Mouse (Mus musculus) embryonic facial prominence, embryonic 12.5 days (tissue): ENCODE data around the gene 4930426L09Rik. TPM values are rescaled to one million over a fixed set of nuclear protein-coding genes. Genes with fewer than 3 reads are reported as not detected.

Source experiments
- ATAC-seq: fragments of 200-750 bp; cut with Nextera tagmentation; 2 replicates; pipeline ENCODE4 v1.8.0; 2017; ENCODE audit not compliant: insufficient number of reproducible peaks, insufficient read depth, low FRiP score, low TSS enrichment
- H3K27ac ChIP-seq: fragments of 300-500 bp; sonication (generic); 2 replicates; pipeline ENCODE4 v1.5.1; 2016; ENCODE audit warnings: mild to moderate bottlenecking
- H3K27me3 ChIP-seq: fragments of 300-500 bp; sonication (generic); 2 replicates; pipeline ENCODE4 v1.6.1; 2016; ENCODE audit warnings: mild to moderate bottlenecking, moderate library complexity
- H3K36me3 ChIP-seq: fragments of 300-500 bp; sonication (generic); 2 replicates; pipeline ENCODE4 v1.6.1; 2016; ENCODE audit warnings: mild to moderate bottlenecking
- H3K4me1 ChIP-seq: fragments of 300-500 bp; sonication (generic); 2 replicates; pipeline ENCODE4 v1.6.1; 2016
- H3K4me2 ChIP-seq: fragments of 300-500 bp; sonication (generic); replicated peaks from 2 replicates; pipeline ENCODE4 v1.6.1; 2016; ENCODE audit warnings: mild to moderate bottlenecking, moderate library complexity
- H3K4me3 ChIP-seq: fragments of 300-500 bp; sonication (generic); 2 replicates; pipeline ENCODE4 v1.5.1; 2016; ENCODE audit warnings: mild to moderate bottlenecking
- H3K9ac ChIP-seq: fragments of 300-500 bp; sonication (generic); 2 replicates; pipeline ENCODE4 v1.6.1; 2016; ENCODE audit warnings: mild to moderate bottlenecking, moderate library complexity
- H3K9me3 ChIP-seq: fragments of 300-500 bp; sonication (generic); 2 replicates; pipeline ENCODE4 v1.6.1; 2016; ENCODE audit warnings: mild to moderate bottlenecking, moderate library complexity
- WGBS: fragments of 180-500 bp; shearing (Covaris S2); methylation state at CpG from one replicate; pipeline ENCODE4 v1.1.7; 2016; 5-methylcytosine and 5-hydroxymethylcytosine counted together
- polyA plus RNA-seq: library from polyadenylated mRNA; unstranded; fragments of >200 nt; fragmentation: Nextera tagmentation; extraction: Ambion mirVana; gene quantifications from 2 replicates; pipeline ENCODE4 v1.2.1, GENCODE M21; 2016

4930426L09Rik gene
- polyA plus RNA-seq, 1 experiment from 2014 or later = 0.32 TPM

DNA sequence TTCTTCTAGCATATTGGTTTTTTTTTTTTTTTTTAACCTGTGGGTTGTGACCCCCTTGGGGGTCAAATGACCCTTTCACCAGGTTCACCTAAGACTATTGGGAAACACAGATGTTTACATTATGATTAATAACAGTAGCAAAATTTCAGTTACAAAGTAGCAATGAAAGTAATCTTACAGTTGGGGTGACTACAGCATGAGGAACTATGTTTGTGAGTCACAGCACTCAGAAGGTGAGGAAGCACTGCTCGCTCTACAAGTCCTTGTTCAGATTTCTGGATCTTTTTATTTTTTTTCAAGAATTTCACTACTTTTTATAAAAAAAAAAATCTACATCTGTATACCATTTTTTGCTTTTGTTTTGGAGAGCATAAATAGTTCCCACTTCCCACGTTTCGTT is 26.6 kb upstream of the 4930426L09Rik start:
- H3K4me3 ChIP-seq = no peak overlapping the region
- H3K4me1 ChIP-seq = no peaks in the 10 kb centered on the region; the same call in 1 of the 2 replicates
- no peaks in the 10 kb centered on the region for H3K27me3 ChIP-seq
- H3K36me3 ChIP-seq = no peaks in the 10 kb centered on the region
- no peak overlapping the region for H3K27ac ChIP-seq
- no peak overlapping the region for H3K4me2 ChIP-seq
- no peaks in the 10 kb centered on the region for H3K9me3 ChIP-seq
- H3K9ac ChIP-seq = no peak overlapping the region
- 83% methylated on average over 3 of the region's 3 CpGs for WGBS
- no peak for ATAC-seq

DNA sequence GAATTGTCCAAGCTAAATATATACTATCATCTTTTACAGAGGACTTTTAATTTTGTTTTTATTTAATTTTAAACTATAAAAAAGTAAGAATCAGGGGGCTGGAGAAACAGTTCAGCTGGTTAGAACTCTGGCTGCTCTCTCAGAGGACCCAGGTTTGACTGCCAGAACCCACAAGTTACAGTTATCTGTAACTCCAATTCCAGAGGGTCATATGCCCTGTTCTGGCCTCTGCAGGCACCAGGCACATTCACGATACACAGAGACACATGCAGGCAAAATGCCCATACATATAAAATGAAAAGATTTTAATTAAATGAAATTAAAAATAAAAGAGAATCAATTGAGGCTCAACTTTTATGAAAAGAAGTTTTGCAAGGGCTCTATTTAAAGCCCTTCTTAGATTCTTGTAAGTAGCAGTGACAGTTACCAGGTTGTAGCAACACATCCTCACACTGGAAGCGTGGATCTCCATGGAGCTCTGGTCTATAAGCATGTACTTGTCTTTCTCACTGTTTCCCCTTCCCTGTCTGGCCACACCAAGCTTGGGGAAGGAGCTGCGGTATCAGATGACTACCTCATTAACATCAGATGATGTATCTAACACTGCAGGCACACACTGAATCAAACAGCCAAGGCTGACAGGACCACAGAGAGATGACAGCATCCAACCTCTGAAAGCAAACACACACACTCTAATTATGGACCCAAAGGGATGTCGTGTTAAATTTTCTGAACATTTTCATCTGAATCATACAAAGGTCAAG is 23.1 kb upstream of the 4930426L09Rik start:
- ATAC-seq = peak; percentile 41; the same call in 1 of the 2 replicates
- H3K27me3 ChIP-seq = no peaks in the 10 kb centered on the region
- H3K4me2 ChIP-seq = no peak overlapping the region
- H3K27ac ChIP-seq = no peak overlapping the region
- H3K9ac ChIP-seq = no peak overlapping the region
- 41% methylated on average over 4 of the region's 4 CpGs for WGBS
- no peaks in the 10 kb centered on the region; the same call in 1 of the 2 replicates for H3K4me1 ChIP-seq
- H3K36me3 ChIP-seq = no peaks in the 10 kb centered on the region
- no peak overlapping the region for H3K4me3 ChIP-seq
- H3K9me3 ChIP-seq = no peaks in the 10 kb centered on the region

DNA sequence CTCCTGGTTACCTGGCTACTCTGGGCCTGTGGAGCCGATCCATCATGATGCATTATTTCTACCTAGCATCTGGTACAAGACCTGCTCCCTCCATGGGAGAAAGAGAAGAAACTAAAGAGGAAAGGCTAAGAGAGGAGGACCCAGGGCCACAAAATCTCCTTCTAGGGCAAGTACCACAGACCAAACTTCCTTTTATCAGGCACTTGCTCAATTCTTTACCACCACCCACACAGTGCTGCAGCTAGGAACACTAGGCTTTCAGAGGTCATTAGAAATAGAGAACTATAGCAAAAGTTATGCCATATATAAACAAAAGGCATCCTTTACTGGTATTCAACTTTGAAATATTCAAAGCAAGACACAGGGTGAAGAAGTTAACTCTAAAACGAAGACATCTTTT is 22.0 kb upstream of the 4930426L09Rik start:
- Histone ChIP-seq H3K4me3 (no peak overlapping the region), H3K27ac (no peak overlapping the region), H3K4me1 (no peaks in the 10 kb centered on the region; the same call in 1 of the 2 replicates), H3K4me2 (no peak overlapping the region), H3K9me3 (no peaks in the 10 kb centered on the region), H3K27me3 (no peaks in the 10 kb centered on the region), H3K36me3 (no peaks in the 10 kb centered on the region), H3K9ac (no peak overlapping the region)
- WGBS = 84% methylated on average over 2 of the region's 2 CpGs
- ATAC-seq = no peak

DNA sequence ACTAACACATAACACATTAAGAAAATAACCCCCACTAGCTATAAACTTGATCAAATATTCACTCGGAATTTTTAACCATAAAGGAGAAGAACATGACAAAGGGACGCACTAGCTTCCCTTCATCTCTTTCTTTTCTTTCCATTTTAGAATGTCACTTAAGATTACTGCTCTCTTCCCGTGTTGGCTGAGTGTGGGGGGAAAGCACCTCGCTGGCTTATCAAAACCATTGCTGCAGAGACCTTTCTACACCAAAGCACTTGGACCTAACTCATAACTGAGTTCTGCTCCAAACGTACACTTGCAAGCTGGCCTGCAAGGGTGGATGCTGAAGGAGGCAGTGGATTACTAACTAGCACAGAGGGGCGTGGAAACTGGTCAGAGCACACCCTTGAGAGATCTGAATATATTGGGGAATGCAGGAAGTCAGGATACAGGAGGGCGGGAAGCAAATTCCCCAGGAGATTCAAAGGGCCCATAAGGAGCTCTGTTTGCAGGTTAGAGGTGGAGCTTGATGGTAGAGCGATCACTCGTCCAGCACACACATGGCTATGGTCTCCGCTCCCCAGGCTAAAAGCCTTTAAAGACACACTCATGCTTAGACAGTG is 20.8 kb upstream of the 4930426L09Rik start:
- Histone ChIP-seq H3K4me3 (no peak overlapping the region), H3K9ac (no peak overlapping the region), H3K27ac (no peak overlapping the region), H3K4me1 (no peaks in the 10 kb centered on the region; the same call in 1 of the 2 replicates), H3K4me2 (no peak overlapping the region), H3K36me3 (no peaks in the 10 kb centered on the region), H3K9me3 (no peaks in the 10 kb centered on the region), H3K27me3 (no peaks in the 10 kb centered on the region)
- 86% methylated on average over 10 of the region's 10 CpGs for WGBS
- ATAC-seq = no peak

DNA sequence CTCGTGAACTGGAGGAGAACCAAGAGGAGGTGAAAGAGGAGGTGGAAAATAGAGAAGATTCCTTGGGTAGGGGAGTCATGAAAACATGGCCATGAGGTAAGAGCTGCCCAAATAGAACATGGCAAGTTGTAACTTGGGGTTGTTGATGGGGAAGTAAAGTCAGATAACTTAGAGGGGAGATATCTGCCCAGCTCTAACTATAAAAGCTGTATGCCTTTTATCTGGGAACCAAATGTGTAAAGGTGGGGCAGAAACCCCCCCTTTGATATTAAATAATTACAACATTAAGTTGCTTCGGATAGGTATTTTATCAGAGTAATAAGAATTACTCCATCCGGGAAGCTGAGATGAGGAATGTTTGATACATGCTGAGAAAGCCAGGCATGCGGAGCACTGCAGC is 19.1 kb upstream of the 4930426L09Rik start:
- no peaks in the 10 kb centered on the region; the same call in 1 of the 2 replicates for H3K4me1 ChIP-seq
- 84% methylated on average over 4 of the region's 4 CpGs for whole genome bisulfite sequencing
- no peak overlapping the region for H3K4me2 ChIP-seq
- ATAC-seq = no peak
- H3K4me3 ChIP-seq = no peak overlapping the region
- H3K9ac ChIP-seq = no peak overlapping the region
- no peaks in the 10 kb centered on the region for H3K9me3 ChIP-seq
- no peaks in the 10 kb centered on the region for H3K27me3 ChIP-seq
- no peak overlapping the region for H3K27ac ChIP-seq
- no peaks in the 10 kb centered on the region for H3K36me3 ChIP-seq

DNA sequence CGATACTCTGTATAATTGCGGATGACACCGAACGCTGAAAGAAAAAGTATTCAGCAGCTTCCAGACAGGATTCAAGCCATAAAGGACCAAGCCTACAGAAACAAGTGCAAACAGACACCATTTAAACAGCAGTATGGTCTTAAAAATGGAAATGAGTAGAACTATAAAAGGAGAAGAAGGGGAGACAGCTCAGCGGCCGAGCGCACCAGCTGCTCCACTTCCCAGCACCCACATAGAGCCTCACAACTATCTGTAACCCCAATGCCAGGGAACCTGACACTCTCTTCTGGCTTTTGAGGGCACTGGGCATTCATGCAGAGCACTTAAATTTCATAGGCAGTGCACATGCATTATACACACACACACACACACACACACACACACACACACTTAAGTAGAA is 18.5 kb upstream of the 4930426L09Rik start:
- no peak overlapping the region for H3K4me2 ChIP-seq
- H3K27ac ChIP-seq = no peak overlapping the region
- no peaks in the 10 kb centered on the region for H3K27me3 ChIP-seq
- no peaks in the 10 kb centered on the region; the same call in 1 of the 2 replicates for H3K4me1 ChIP-seq
- no peaks in the 10 kb centered on the region for H3K36me3 ChIP-seq
- H3K9me3 ChIP-seq = no peaks in the 10 kb centered on the region
- no peak overlapping the region for H3K4me3 ChIP-seq
- WGBS = 89% methylated on average over 7 of the region's 7 CpGs
- H3K9ac ChIP-seq = no peak overlapping the region
- no peak for ATAC-seq

DNA sequence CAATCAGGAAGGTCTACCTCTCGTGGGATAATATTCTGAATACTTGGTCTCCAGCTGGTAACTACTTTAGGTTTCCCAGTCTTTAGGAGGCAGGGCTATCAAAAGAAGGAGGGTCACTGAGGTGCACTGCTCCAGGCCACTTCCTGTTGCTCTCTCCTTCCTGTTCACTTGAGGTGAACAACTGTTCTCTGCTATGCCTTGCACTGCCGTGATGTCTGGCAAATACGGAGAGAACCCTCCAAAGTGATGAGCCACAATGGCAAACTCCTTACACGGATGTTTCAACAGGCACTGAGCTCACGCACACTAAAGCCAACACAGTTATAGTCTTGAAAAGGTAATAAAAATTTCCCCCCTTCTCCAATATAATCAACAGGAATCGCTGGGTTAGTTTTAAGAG is 15.6 kb upstream of the 4930426L09Rik start:
- Histone ChIP-seq H3K9me3 (no peaks in the 10 kb centered on the region), H3K4me1 (no peaks in the 10 kb centered on the region), H3K4me3 (no peak overlapping the region), H3K27ac (no peak overlapping the region), H3K36me3 (no peaks in the 10 kb centered on the region), H3K9ac (no peak overlapping the region), H3K4me2 (no peak overlapping the region), H3K27me3 (no peaks in the 10 kb centered on the region)
- 74% methylated on average over 6 of the region's 6 CpGs for WGBS
- ATAC-seq = no peak

DNA sequence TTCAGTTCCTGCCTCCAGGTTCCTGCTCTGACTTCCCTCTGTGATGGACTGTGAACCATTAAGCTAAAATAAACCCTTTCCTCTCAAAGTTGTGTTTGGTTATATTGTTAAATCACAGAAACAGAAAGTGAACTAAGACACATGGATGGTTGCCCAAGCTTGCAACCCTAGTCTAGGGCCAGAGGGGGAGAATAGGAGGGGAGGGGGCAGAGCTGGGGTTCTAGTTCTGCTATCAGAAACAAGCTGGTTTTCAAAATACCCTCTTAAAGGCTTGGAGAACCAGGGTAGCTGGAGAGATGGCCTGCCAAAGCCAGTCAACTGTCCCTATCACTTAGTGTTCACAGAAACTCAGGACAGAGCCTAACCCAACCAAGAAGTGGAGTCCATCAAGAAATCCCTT is 14.6 kb upstream of the 4930426L09Rik start:
- ATAC-seq = no peak
- Histone ChIP-seq H3K9ac (no peak overlapping the region), H3K9me3 (no peaks in the 10 kb centered on the region), H3K4me2 (no peak overlapping the region), H3K4me3 (no peak overlapping the region), H3K27ac (no peak overlapping the region), H3K4me1 (no peaks in the 10 kb centered on the region), H3K27me3 (no peaks in the 10 kb centered on the region), H3K36me3 (no peaks in the 10 kb centered on the region)

DNA sequence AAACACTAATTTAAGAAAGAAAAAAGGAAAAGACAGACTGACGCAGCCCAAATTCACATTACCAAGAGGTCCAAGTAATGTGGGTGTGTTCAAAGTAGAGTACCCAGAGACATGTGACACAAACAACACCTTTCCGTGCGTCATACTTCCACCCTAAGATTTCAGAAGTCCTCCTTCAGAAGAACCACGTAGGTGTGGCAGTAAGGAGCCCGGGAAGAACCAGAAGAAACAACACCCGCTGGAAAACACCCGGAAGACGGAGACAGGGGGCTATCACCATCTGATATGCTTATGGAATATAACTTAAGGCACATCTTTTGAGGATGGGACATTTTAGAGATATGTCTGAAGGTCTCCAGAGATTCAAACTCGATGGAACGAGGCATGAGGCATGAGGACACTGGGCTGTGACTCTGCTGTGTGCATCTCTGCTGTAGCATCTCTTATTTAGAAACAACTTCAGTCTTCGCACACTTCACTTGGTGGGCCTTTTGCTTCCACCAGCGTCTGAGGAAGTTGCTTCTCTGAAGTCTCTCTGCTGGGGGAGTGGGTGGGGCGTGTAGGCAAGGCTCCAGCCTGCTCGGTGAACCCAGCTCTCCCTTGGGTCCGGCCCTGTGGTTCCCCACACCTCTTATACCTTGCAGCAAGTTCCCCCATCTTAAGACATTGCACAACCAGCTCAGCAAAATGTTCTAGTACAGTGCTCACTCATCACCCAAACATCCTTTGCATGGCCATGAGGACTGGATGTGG is 13.9 kb upstream of the 4930426L09Rik start:
- Histone ChIP-seq H3K9me3 (no peaks in the 10 kb centered on the region), H3K27me3 (no peaks in the 10 kb centered on the region), H3K4me3 (no peak overlapping the region), H3K36me3 (no peaks in the 10 kb centered on the region), H3K27ac (no peak overlapping the region), H3K4me2 (no peak overlapping the region), H3K4me1 (no peaks in the 10 kb centered on the region), H3K9ac (no peak overlapping the region)
- ATAC-seq = no peak
- WGBS = 93% methylated on average over 15 of the region's 15 CpGs

DNA sequence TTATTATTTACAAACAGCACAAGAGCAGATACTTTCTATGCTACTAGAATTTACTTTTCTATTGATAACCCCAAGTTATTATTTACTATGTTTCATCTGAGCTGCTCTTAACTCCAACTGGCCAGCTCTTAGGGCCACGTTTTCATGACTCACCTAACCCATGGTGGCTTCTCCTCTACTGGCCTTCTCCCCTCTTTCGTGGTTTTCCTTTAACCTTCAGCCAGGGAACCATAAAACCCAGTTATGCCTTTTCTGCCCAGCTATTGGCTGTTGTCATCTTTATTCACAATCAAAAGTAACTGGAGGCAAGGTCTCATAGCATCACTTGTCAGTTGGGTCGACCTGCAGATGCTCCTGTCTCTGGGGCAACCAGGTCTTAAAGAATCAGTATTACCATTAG is 12.6 kb upstream of the 4930426L09Rik start:
- no peak overlapping the region for H3K9ac ChIP-seq
- no peak for ATAC-seq
- no peak overlapping the region for H3K4me3 ChIP-seq
- H3K27me3 ChIP-seq = no peaks in the 10 kb centered on the region
- no peak overlapping the region for H3K4me2 ChIP-seq
- no peaks in the 10 kb centered on the region for H3K4me1 ChIP-seq
- 86% methylated on average over 3 of the region's 3 CpGs for WGBS
- no peak overlapping the region for H3K27ac ChIP-seq
- H3K9me3 ChIP-seq = no peaks in the 10 kb centered on the region
- H3K36me3 ChIP-seq = no peaks in the 10 kb centered on the region

DNA sequence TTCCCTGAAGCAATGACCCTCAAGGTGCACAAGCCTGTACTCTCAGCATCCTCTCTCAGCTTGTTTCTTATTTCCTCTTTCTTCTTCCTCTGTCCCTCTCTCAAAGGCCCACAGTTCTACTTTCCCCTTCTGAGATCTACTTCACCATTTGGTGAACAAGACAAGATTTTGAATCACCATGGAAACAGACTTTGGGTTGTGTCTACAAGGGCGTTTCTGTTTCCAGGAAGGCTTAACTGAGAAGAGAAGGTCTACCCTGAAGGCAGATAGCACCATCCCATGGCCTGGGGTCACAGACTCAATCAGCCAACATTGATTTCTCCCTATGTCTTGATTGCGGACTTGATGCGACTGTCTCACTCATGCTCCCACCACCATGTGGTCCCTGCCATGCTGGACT is 9.3 kb upstream of the 4930426L09Rik start:
- no peaks in the 10 kb centered on the region for H3K9me3 ChIP-seq
- H3K36me3 ChIP-seq = no peaks in the 10 kb centered on the region
- no peak overlapping the region for H3K27ac ChIP-seq
- H3K4me3 ChIP-seq = no peak overlapping the region
- no peaks in the 10 kb centered on the region for H3K27me3 ChIP-seq
- peaks cover 2% of the 10 kb centered on the region; the same call in 1 of the 2 replicates for H3K4me1 ChIP-seq
- no peak overlapping the region for H3K9ac ChIP-seq
- WGBS = 89% methylated on average over 3 of the region's 3 CpGs
- H3K4me2 ChIP-seq = no peak overlapping the region
- ATAC-seq = no peak
